Mouse (Mus musculus) hematopoietic multipotent progenitor cell, adult 10-12 weeks (in vitro differentiated cells): ENCODE data around the gene Ppia. TPM values are rescaled to one million over a fixed set of nuclear protein-coding genes. Genes with fewer than 3 reads are reported as not detected.

Experiments
- polyA plus RNA-seq: library from polyadenylated mRNA; stranded (reverse); fragments of >175 nt; gene quantifications from 2 replicates; pipeline ENCODE4 v1.2.3, GENCODE M21; 2012; ENCODE audit warnings: low replicate concordance

Gene Ppia
- 75.6 and 176 TPM in 2 replicates for polyA plus RNA-seq

GRCm38 (mm10) chr11:6414751-6415550 is at the start of gene Ppia:
Gene Ppia, plus strand, starts transcription at chr11:6415443.

GRCm38 (mm10) chr11:6388726-6389413 is 26.4 kb upstream of the Ppia start, which contains the start of gene Zmiz2:
Gene Zmiz2, plus strand, starts transcription at chr11:6389074.

GRCm38 (mm10) chr11:6444077-6444853 is 29.0 kb downstream of the Ppia start, which contains the start of gene H2afv:
Gene H2afv, minus strand, starts transcription at chr11:6444443.

Other genes with a start within 250 kb of the Ppia start
- gene A730071L15Rik, start 215.4 kb upstream of the Ppia start, polyA plus RNA-seq = 0.09 TPM in 1 of 2 replicates, not detected in the other
- 26.0 and 31.2 TPM in 2 replicates for gene Nudcd3, start 215.0 kb upstream of the Ppia start, polyA plus RNA-seq
- not detected in 2 replicates for gene Npc1l1, start 185.3 kb upstream of the Ppia start, polyA plus RNA-seq
- 7.5 and 7.6 TPM in 2 replicates for gene Ddx56, start 147.7 kb upstream of the Ppia start, polyA plus RNA-seq
- gene Tmed4, start 140.6 kb upstream of the Ppia start, polyA plus RNA-seq = 34.6 and 44.7 TPM in 2 replicates
- gene Ogdh, start 123.8 kb upstream of the Ppia start, polyA plus RNA-seq = 15.4 and 65.2 TPM in 2 replicates
- gene Zmiz2, start 26.4 kb upstream of the Ppia start, polyA plus RNA-seq = 477 and 884 TPM in 2 replicates
- 28.5 and 39.0 TPM in 2 replicates for gene H2afv, start 29.0 kb downstream of the Ppia start, polyA plus RNA-seq
- 16.1 and 24.7 TPM in 2 replicates for gene Purb, start 60.5 kb downstream of the Ppia start, polyA plus RNA-seq
- gene Myo1g, start 105.5 kb downstream of the Ppia start, polyA plus RNA-seq = 162 and 215 TPM in 2 replicates
- 102 and 122 TPM in 2 replicates for gene Ccm2, start 131.4 kb downstream of the Ppia start, polyA plus RNA-seq
- 0.23 and 3.5 TPM in 2 replicates for gene Nacad, start 190.6 kb downstream of the Ppia start, polyA plus RNA-seq
- 98.6 and 102 TPM in 2 replicates for gene Tbrg4, start 210.6 kb downstream of the Ppia start, polyA plus RNA-seq
- not detected in 2 replicates for gene Wap, start 223.2 kb downstream of the Ppia start, polyA plus RNA-seq
- gene Ramp3, start 243.1 kb downstream of the Ppia start, polyA plus RNA-seq = 0.84 and 0.95 TPM in 2 replicates